Mouse (Mus musculus) CH12.LX (cell line): ENCODE data around the gene Cbx2.

Experiments
- CHD1 ChIP-seq: IDR thresholded peaks from 2 replicates; pipeline ENCODE4 v1.6.1; 2012; ENCODE audit warnings: low read depth, low read length, improper control_type of control experiment, inconsistent platforms
- CTCF ChIP-seq, 2 experiments: IDR thresholded peaks in 1 of 2; conservative IDR thresholded peaks in 1 of 2; 2 replicates each; pipeline ENCODE4 v1.5.1; 2011 to 2012; ENCODE audit warnings: low read depth in 2 of 2, low read length in 2 of 2, improper control_type of control experiment in 1 of 2, inconsistent platforms in 1 of 2, mild to moderate bottlenecking in 1 of 2, moderate library complexity in 1 of 2
- EP300 ChIP-seq: IDR thresholded peaks from 2 replicates; pipeline ENCODE4 v1.6.1; 2011; ENCODE audit warnings: low read length, improper control_type of control experiment
- ETS1 ChIP-seq: conservative IDR thresholded peaks from 2 replicates; pipeline ENCODE4 v1.6.1; 2012; ENCODE audit warnings: low read depth, mild to moderate bottlenecking, inconsistent platforms, low read length, improper control_type of control experiment, moderate library complexity
- MYC ChIP-seq: IDR thresholded peaks from 2 replicates; pipeline ENCODE4 v1.6.1; 2011; ENCODE audit warnings: low read depth, mild to moderate bottlenecking, improper control_type of control experiment, low read length
- POLR2A ChIP-seq: IDR thresholded peaks from 2 replicates; pipeline ENCODE4 v1.6.1; 2011; ENCODE audit warnings: low read depth, mild to moderate bottlenecking, improper control_type of control experiment, low read length
- TCF12 ChIP-seq: IDR thresholded peaks from 2 replicates; pipeline ENCODE4 v1.6.1; 2014; ENCODE audit warnings: low read depth, mild to moderate bottlenecking, inconsistent platforms, low read length, improper control_type of control experiment
- USF1 ChIP-seq: IDR thresholded peaks from 2 replicates; pipeline ENCODE4 v1.6.1; 2014; ENCODE audit warnings: low read depth, mild to moderate bottlenecking, inconsistent platforms, low read length, improper control_type of control experiment
- ZC3H11A ChIP-seq: IDR thresholded peaks from 2 replicates; pipeline ENCODE4 v1.6.1; 2012; ENCODE audit warnings: low read depth, mild to moderate bottlenecking, inconsistent platforms, low read length, improper control_type of control experiment
- ZKSCAN1 ChIP-seq: IDR thresholded peaks from 2 replicates; pipeline ENCODE4 v1.6.1; 2012; ENCODE audit warnings: low read depth, inconsistent platforms, low read length, improper control_type of control experiment, borderline replicate concordance

DNA sequence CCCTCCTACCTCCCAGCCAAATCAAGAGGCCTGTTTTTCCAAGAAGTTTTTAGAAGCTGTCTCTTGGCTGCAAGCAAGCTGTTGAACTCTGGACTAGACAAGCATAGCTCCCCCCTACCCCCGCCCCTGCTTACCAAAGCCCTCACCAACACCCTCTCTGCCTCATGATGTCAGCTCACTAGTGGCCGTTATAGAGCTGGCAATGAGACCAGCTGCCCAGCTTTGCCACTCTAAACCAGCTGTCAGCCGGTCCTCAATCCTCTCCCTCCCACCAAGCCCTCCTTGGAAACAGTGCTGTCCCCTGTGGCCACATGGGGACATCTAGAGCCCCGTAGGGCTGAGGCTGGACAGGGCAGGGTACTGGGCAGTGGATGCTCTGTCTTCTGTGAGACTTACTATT is 27.3 kb upstream of the Cbx2 start:
- TF ChIP-seq ETS1 (no peak), CTCF (conservative IDR thresholded peaks at IDR 0.05 in 1 of 2, IDR thresholded peaks at IDR 0.05 in 1 of 2; ENCODE audit: low read depth in 2 of 2, low read length in 2 of 2) (no peak), POLR2A (no peak), ZKSCAN1 (no peak), MYC (no peak), USF1 (no peak), EP300 (no peak), TCF12 (no peak), ZC3H11A (no peak), CHD1 (no peak)
